Mouse (Mus musculus) ES-E14 (cell line): ENCODE data around the gene Heatr5b. TPM values are rescaled to one million over a fixed set of nuclear protein-coding genes. Genes with fewer than 3 reads are reported as not detected.
A peak's percentile ranks its signal among the peaks of the same experiment; 100 is the strongest.

ENCODE experiments used
- DNase-seq: peaks from one replicate; pipeline ENCODE4 v3.0.0-alpha.2; 2013; ENCODE audit warnings: low read depth, low spot score
- H3K27ac ChIP-seq: 2 replicates; pipeline ENCODE4 v1.5.1; 2012; ENCODE audit warnings: low read depth, mild to moderate bottlenecking, low read length, moderate library complexity, mixed read lengths; ENCODE audit not compliant: poor library complexity, insufficient read depth, severe bottlenecking
- H3K36me3 ChIP-seq: 2 replicates; pipeline ENCODE4 v1.6.1; 2012; ENCODE audit warnings: mild to moderate bottlenecking, low read length, moderate library complexity, mixed read lengths; ENCODE audit not compliant: control insufficient read depth, poor library complexity, insufficient read depth, severe bottlenecking
- H3K4me1 ChIP-seq, 2 experiments: fragments of 150-350 bp in 1 of 2; sonication (generic) in 1 of 2; 2 replicates each; pipeline ENCODE4 v1.6.1; 2012; ENCODE audit warnings: low read length in 2 of 2, mild to moderate bottlenecking in 1 of 2, mixed read lengths in 1 of 2; ENCODE audit not compliant: control insufficient read depth in 2 of 2, insufficient read depth in 2 of 2, poor library complexity in 1 of 2
- H3K4me3 ChIP-seq, 2 experiments: fragments of 150-350 bp in 1 of 2; sonication (generic) in 1 of 2; 2 replicates each; pipeline ENCODE4 v1.5.1; 2012; ENCODE audit warnings: low read length in 2 of 2, low read depth in 1 of 2, mild to moderate bottlenecking in 1 of 2, mixed read lengths in 1 of 2; ENCODE audit not compliant: insufficient read depth in 1 of 2, poor library complexity in 1 of 2, severe bottlenecking in 1 of 2
- H3K9ac ChIP-seq: 2 replicates; pipeline ENCODE4 v1.6.1; 2012; ENCODE audit warnings: low read depth, mild to moderate bottlenecking, low read length, mixed read lengths; ENCODE audit not compliant: poor library complexity, insufficient read depth, severe bottlenecking
- H3K9me3 ChIP-seq: fragments of 150-350 bp; sonication (generic); 2 replicates; pipeline ENCODE4 v1.6.1; 2012; ENCODE audit warnings: low read depth, mild to moderate bottlenecking, low read length; ENCODE audit not compliant: control insufficient read depth, insufficient read depth
- CHD2 ChIP-seq: IDR thresholded peaks from 2 replicates; pipeline ENCODE4 v1.6.1; 2014; ENCODE audit warnings: mild to moderate bottlenecking, low read depth, low read length, inconsistent platforms
- HCFC1 ChIP-seq: IDR thresholded peaks from 2 replicates; pipeline ENCODE4 v1.6.1; 2012; ENCODE audit warnings: low read length, inconsistent platforms, borderline replicate concordance; ENCODE audit not compliant: insufficient read depth
- MAFK ChIP-seq: IDR thresholded peaks from 2 replicates; pipeline ENCODE4 v1.6.1; 2014; ENCODE audit warnings: mild to moderate bottlenecking, low read depth, low read length, inconsistent platforms; ENCODE audit not compliant: insufficient read depth
- ZC3H11A ChIP-seq: IDR thresholded peaks from 2 replicates; pipeline ENCODE4 v1.6.1; 2012; ENCODE audit warnings: low read depth, mild to moderate bottlenecking, inconsistent platforms, low read length, borderline replicate concordance
- ZNF384 ChIP-seq: IDR thresholded peaks from 2 replicates; pipeline ENCODE4 v1.6.1; 2012; ENCODE audit warnings: low read depth, low read length, inconsistent platforms
- in situ Hi-C, 2 experiments: fragments of 600-800 bp; cut with MboI; formaldehyde crosslinking; loops; one replicate each; pipeline ENCODE4 v1.15.1; 2025; ENCODE audit warnings: low sequenced_read_pairs in 2 of 2, inconsistent platforms in 1 of 2; ENCODE audit not compliant: unreplicated experiment in 2 of 2
- total RNA-seq: library from RNA; depleted of rRNA; stranded (reverse); fragments of 300-350 nt; gene quantifications from 2 replicates; pipeline ENCODE4 v1.2.3, GENCODE M21; 2012

Gene Heatr5b
- total RNA-seq, 1 experiment = 18.8 TPM

- Histone ChIP-seq H3K9me3 (no peaks in the 10 kb centered on the region), H3K9ac (no peak overlapping the region), H3K4me3 (no peak overlapping the region), H3K27ac (no peak overlapping the region), H3K36me3 (no peaks in the 10 kb centered on the region), H3K4me1 (peaks cover 4 to 7% of the 10 kb centered on the region in 2 experiments; a peak in 3 of 4 replicates)
- TF ChIP-seq ZNF384 = no peak
- TF ChIP-seq CHD2 = no peak
- TF ChIP-seq MAFK = no peak
- no peak for TF ChIP-seq ZC3H11A
- no peak for TF ChIP-seq HCFC1
- no peak for DNase-seq
- in situ Hi-C loops = no loop called here
Observed at GRCm38 (mm10) chr17:78737771-78738170, 97.4 kb downstream of the Heatr5b start.

GRCm38 (mm10) chr17:78737096-78737495, 98.1 kb downstream of the Heatr5b start, which contains the start of gene Strn:
Strn (minus strand) TSS chr17:78737196.
- Histone ChIP-seq H3K36me3 (no peaks in the 10 kb centered on the region), H3K4me1 (peaks cover 6 to 7% of the 10 kb centered on the region in 2 experiments), H3K9me3 (no peaks in the 10 kb centered on the region), H3K9ac (peak within 1 kb of the TSS; percentile 85), H3K27ac (peak within 1 kb of the TSS; percentile 13; the same call in 1 of the 2 replicates), H3K4me3 (peak within 1 kb of the TSS; percentile 77 to 88)
- no peak for DNase-seq
- TF ChIP-seq ZC3H11A (no peak), HCFC1 (no peak), ZNF384 (no peak), CHD2 (no peak), MAFK (no peak)
- in situ Hi-C loops = no loop called here

DNA sequence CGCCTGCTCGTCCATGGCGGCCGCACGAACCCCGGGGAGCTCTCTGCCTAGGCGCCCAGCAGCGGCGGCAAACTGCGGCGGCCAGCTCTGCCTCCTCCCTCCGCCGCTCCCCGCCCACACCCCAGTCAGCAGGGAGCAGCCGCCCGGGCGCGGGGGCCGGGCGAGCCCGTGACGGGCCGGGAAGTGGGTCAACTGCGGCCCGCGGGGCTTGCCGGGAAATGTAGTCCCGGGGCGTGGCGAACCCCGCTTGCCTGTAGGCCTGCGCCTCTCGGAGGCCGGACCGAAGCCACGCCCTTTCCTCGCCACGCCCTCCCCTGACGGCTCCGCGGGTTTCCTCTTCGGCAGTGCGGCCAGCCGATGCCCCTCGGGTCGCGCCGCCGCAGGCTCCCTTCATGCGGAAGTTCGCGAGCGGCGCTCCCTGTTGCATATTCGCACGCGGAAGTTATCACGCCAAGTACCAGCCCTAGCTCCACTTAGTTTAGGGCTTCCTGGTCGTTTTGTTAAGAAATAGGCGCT, 98.6 kb downstream of the Heatr5b start:
- Histone ChIP-seq H3K36me3 (no peaks in the 10 kb centered on the region), H3K9ac (peak overlapping the region; percentile 85), H3K4me3 (peak overlapping the region; percentile 77 to 88), H3K27ac (peak overlapping the region; percentile 13; the same call in 1 of the 2 replicates), H3K9me3 (no peaks in the 10 kb centered on the region), H3K4me1 (peaks cover 7 to 8% of the 10 kb centered on the region in 2 experiments)
- in situ Hi-C loops = no loop called here
- TF ChIP-seq HCFC1 (peak; percentile 98), ZC3H11A (no peak)
- DNase-seq = peak; percentile 88

DNA sequence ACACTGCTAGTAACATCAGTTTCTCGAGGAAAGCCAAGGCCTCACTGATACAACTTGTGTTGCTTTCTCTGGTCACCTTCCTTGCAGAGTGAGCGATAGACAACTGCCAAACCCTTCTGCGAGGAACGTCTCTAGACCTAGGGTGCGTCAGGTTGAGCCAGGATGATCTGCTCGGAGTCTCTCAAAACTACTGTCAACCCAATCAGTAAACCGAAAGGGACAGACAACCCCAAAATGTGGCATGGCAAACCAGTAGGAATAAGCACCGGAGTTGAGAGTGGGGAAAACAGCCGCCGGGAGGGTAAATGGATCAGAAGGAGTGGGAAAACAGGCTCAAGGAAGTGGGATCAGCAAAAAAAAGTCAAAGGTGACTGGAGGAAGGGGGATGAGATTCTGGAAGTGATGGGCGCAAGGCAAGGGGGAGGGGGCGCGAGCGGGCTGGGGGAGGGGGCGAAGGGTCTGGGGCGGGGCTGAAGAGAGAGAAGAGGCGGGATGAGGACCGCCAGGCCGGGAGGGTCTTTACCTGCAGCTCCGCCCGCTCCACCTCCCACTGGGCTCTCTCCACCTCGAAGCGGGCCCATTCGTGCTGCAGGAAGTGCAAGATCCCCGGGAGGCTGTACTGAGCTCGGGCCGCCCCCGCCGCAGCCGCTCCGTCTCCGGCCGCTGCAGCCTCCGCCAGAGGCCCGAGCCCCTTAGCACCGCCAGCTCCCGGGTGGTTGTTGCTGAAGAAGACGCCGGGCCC, 99.3 kb downstream of the Heatr5b start:
- H3K4me1 ChIP-seq = peaks cover 7 to 8% of the 10 kb centered on the region in 2 experiments
- in situ Hi-C loops = no loop called here
- no peak for TF ChIP-seq CHD2
- no peak for TF ChIP-seq HCFC1
- TF ChIP-seq MAFK = no peak
- no peak for TF ChIP-seq ZNF384
- no peak for TF ChIP-seq ZC3H11A
- H3K36me3 ChIP-seq = no peaks in the 10 kb centered on the region
- peak overlapping the region; percentile 85 for H3K9ac ChIP-seq
- H3K4me3 ChIP-seq = peak overlapping the region; percentile 77 to 88
- H3K9me3 ChIP-seq = no peaks in the 10 kb centered on the region
- peak overlapping the region; percentile 13; the same call in 1 of the 2 replicates for H3K27ac ChIP-seq
- DNase-seq = peak; percentile 46

GRCm38 (mm10) chr17:78734806-78735205, 100.4 kb downstream of the Heatr5b start:
- Histone ChIP-seq H3K27ac (no peak overlapping the region), H3K4me3 (peak overlapping the region in 1 of 2 experiments; percentile 24; a peak in 1 of 4 replicates), H3K9ac (peak overlapping the region; percentile 49; the same call in 1 of the 2 replicates), H3K9me3 (no peaks in the 10 kb centered on the region), H3K36me3 (no peaks in the 10 kb centered on the region), H3K4me1 (peaks cover 7 to 8% of the 10 kb centered on the region in 2 experiments)
- in situ Hi-C loops = no loop called here
- TF ChIP-seq CHD2 = no peak
- no peak for TF ChIP-seq MAFK
- no peak for TF ChIP-seq HCFC1
- no peak for TF ChIP-seq ZNF384
- DNase-seq = no peak
